34 mouse cellular contexts compared by ENCODE assay signal in genomic region chr14:79109375-79109774, GRCm38 (mm10).
DNase-seq lines count a peak whose midpoint lies in the region; ATAC-seq and TF ChIP-seq lines count a peak whose summit lies in the region.
"Had no signal": no experiment of that assay in that cellular context is flagged by ENCODE, and none has a peak within 500 bp of the region (broad histone marks: within the 10 kb centered on the region; RNA-seq: fewer than 3 reads in every experiment).

No protein-coding gene starts in this region.

- no peak overlapping the region for H3K27ac ChIP-seq in limb, embryonic 14.5 days (replicated peaks; ENCODE audit: low read depth, low read length)
- H3K27ac ChIP-seq in limb, embryonic 10.5 days: no peak overlapping the region
- no peak overlapping the region for H3K27ac ChIP-seq in intestine, postnatal 0 days (ENCODE audit: low read depth, low read length)
- H3K27ac ChIP-seq: embryonic facial prominence, embryonic 13.5 days; forebrain, embryonic 15.5 days; hindbrain, embryonic 13.5 days; layer of hippocampus, adult 2 months; limb, embryonic 15.5 days; midbrain, embryonic 10.5 days; neural tube, embryonic 13.5 days; stomach, embryonic 15.5 days had no signal

- no peak for TF ChIP-seq CTCF in intestine, postnatal 0 days (IDR thresholded peaks at IDR 0.05; ENCODE audit: low read depth)

- 33% methylated on average over 1 of the region's 1 CpGs for WGBS in limb, embryonic 14.5 days
- 33% methylated on average over 1 of the region's 1 CpGs for WGBS in limb, embryonic 10.5 days
- WGBS in intestine, postnatal 0 days: 32% methylated on average over 1 of the region's 1 CpGs

- H3K4me1 ChIP-seq in limb, embryonic 14.5 days (ENCODE audit: control insufficient read depth, insufficient read depth, low read length): no peaks in the 10 kb centered on the region
- H3K4me1 ChIP-seq in limb, embryonic 10.5 days: peaks cover 6% of the 10 kb centered on the region
- no peaks in the 10 kb centered on the region; the same call in 1 of the 2 replicates for H3K4me1 ChIP-seq in intestine, postnatal 0 days (replicated peaks; ENCODE audit: control insufficient read depth, insufficient read depth, low read length)
- H3K4me1 ChIP-seq: embryonic facial prominence, embryonic 13.5 days; forebrain, embryonic 15.5 days; hindbrain, embryonic 13.5 days; limb, embryonic 15.5 days; midbrain, embryonic 10.5 days had no signal

- no peak for TF ChIP-seq POLR2A in limb, embryonic 14.5 days (IDR thresholded peaks at IDR 0.05; ENCODE audit: borderline replicate concordance, extremely low read depth, insufficient read depth, insufficient read length)

- no peaks in the 10 kb centered on the region for H3K9me3 ChIP-seq in limb, embryonic 14.5 days (ENCODE audit: control insufficient read depth, low read length)
- H3K9me3 ChIP-seq in limb, embryonic 10.5 days (replicated peaks): no peaks in the 10 kb centered on the region
- H3K9me3 ChIP-seq in intestine, postnatal 0 days (ENCODE audit: control insufficient read depth): no peaks in the 10 kb centered on the region; the same call in 1 of the 2 replicates
- H3K9me3 ChIP-seq: embryonic facial prominence, embryonic 13.5 days; forebrain, embryonic 15.5 days; heart, embryonic 12.5 days; hindbrain, embryonic 13.5 days; limb, embryonic 15.5 days; midbrain, embryonic 10.5 days; neural tube, embryonic 13.5 days; stomach, embryonic 15.5 days had no signal

- H3K9ac ChIP-seq in limb, embryonic 14.5 days (ENCODE audit: low read depth, low read length, severe bottlenecking): no peak overlapping the region
- H3K9ac ChIP-seq in intestine, postnatal 0 days (ENCODE audit: low read depth, low read length): no peak overlapping the region
- H3K9ac ChIP-seq: embryonic facial prominence, embryonic 13.5 days; forebrain, embryonic 15.5 days; heart, embryonic 12.5 days; hindbrain, embryonic 13.5 days; limb, embryonic 15.5 days; neural tube, embryonic 13.5 days; stomach, embryonic 15.5 days had no signal

- ATAC-seq in limb, embryonic 14.5 days (ENCODE audit: low FRiP score, low read depth): no peak
- peak; percentile 85 for ATAC-seq in intestine, postnatal 0 days
- ATAC-seq: CD4-positive, CD25-positive, alpha-beta regulatory T cell, adult 4 months; forebrain, embryonic 15.5 days; inflammation-experienced regulatory T-cells, adult 6 months; midbrain, embryonic 16.5 days had no signal

- no peak overlapping the region for H3K4me3 ChIP-seq in limb, embryonic 14.5 days (replicated peaks; ENCODE audit: low read length)
- H3K4me3 ChIP-seq in limb, embryonic 10.5 days: no peak overlapping the region
- H3K4me3 ChIP-seq in intestine, postnatal 0 days (ENCODE audit: low read depth, low read length): no peak overlapping the region
- H3K4me3 ChIP-seq: embryonic facial prominence, embryonic 13.5 days; forebrain, embryonic 15.5 days; heart, embryonic 12.5 days; hindbrain, embryonic 13.5 days; layer of hippocampus, adult 2 months; limb, embryonic 15.5 days; midbrain, embryonic 10.5 days; myocyte; neural tube, embryonic 13.5 days; stomach, embryonic 15.5 days had no signal

- no peaks in the 10 kb centered on the region for H3K36me3 ChIP-seq in limb, embryonic 14.5 days (ENCODE audit: control insufficient read depth, insufficient read depth, low read length)
- no peaks in the 10 kb centered on the region for H3K36me3 ChIP-seq in limb, embryonic 10.5 days
- H3K36me3 ChIP-seq in intestine, postnatal 0 days (ENCODE audit: control insufficient read depth, insufficient read depth): no peaks in the 10 kb centered on the region
- H3K36me3 ChIP-seq: embryonic facial prominence, embryonic 13.5 days; heart, embryonic 12.5 days; hindbrain, embryonic 13.5 days; limb, embryonic 15.5 days; midbrain, embryonic 10.5 days; neural tube, embryonic 13.5 days; stomach, embryonic 15.5 days had no signal

- H3K4me2 ChIP-seq in limb, embryonic 14.5 days (replicated peaks; ENCODE audit: low read depth, low read length, severe bottlenecking): no peak overlapping the region
- H3K4me2 ChIP-seq in intestine, postnatal 0 days (replicated peaks; ENCODE audit: low read depth): no peak overlapping the region
- H3K4me2 ChIP-seq: embryonic facial prominence, embryonic 13.5 days; forebrain, embryonic 15.5 days; heart, embryonic 12.5 days; hindbrain, embryonic 13.5 days; limb, embryonic 15.5 days; neural tube, embryonic 13.5 days; stomach, embryonic 15.5 days had no signal

- DNase-seq in cerebellum, adult 9-11 months: peak; percentile 43
- no peak for DNase-seq in cerebellum, postnatal 4 days (ENCODE audit: low spot score in 2 of 2)
- peak; percentile 21 for DNase-seq in limb, embryonic 14.5 days (ENCODE audit: low spot score)
- no peak for DNase-seq in limb, embryonic 10.5 days (ENCODE audit: low spot score)
- DNase-seq in R1 (ENCODE audit: low read depth, low spot score): peak; percentile 19
- no peak for DNase-seq in gastrocnemius, postnatal 25 days
- no peak for DNase-seq in ovary, postnatal 36 days (ENCODE audit: low spot score)
- DNase-seq: adrenal gland, postnatal 14 days; gastrocnemius, postnatal 10 days; heart, adult 18-20 months; heart, postnatal 10 days; kidney, adult 9 months; kidney, postnatal 14 days; layer of hippocampus, postnatal 36 days; lung, adult 18-20 months; lung, postnatal 10 days; right cerebral cortex, adult 18-20 months; right cerebral cortex, postnatal 4 days; thymus, adult 18-20 months; thymus, postnatal 36 days had no signal

- no peaks in the 10 kb centered on the region for H3K27me3 ChIP-seq in limb, embryonic 14.5 days (ENCODE audit: control insufficient read depth, insufficient read depth, low read length)
- no peaks in the 10 kb centered on the region for H3K27me3 ChIP-seq in limb, embryonic 10.5 days (ENCODE audit: low read depth, poor library complexity, severe bottlenecking)
- no peaks in the 10 kb centered on the region for H3K27me3 ChIP-seq in intestine, postnatal 0 days (replicated peaks; ENCODE audit: control insufficient read depth, insufficient read depth, low read length)
- H3K27me3 ChIP-seq: embryonic facial prominence, embryonic 13.5 days; forebrain, embryonic 15.5 days; heart, embryonic 12.5 days; hindbrain, embryonic 13.5 days; limb, embryonic 15.5 days; neural tube, embryonic 13.5 days; stomach, embryonic 15.5 days had no signal

Comparison
In these comparisons a context has a peak if more than half of its experiments do, and no peak if none do; other contexts are left out.
1. DNase-seq: peak in cerebellum, adult 9-11 months (single experiment), limb, embryonic 14.5 days (single experiment) and R1 (single experiment); none in cerebellum, postnatal 4 days (0 of 2), limb, embryonic 10.5 days (single experiment), gastrocnemius, postnatal 25 days (single experiment) and ovary, postnatal 36 days (single experiment).